Mouse (Mus musculus) midbrain, postnatal 0 days (tissue): Measurements from ENCODE around the gene Adprh. TPM values are rescaled to one million over a fixed set of nuclear protein-coding genes. Genes with fewer than 3 reads are reported as not detected.

ENCODE experiments used
- ATAC-seq: fragments of 200-750 bp; cut with Nextera tagmentation; 2 replicates; pipeline ENCODE4 v1.8.0; 2017; ENCODE audit warnings: moderate number of reproducible peaks, mild to moderate bottlenecking, moderate TSS enrichment, moderate library complexity; ENCODE audit not compliant: low FRiP score
- DNase-seq: peaks from one replicate; pipeline ENCODE4 v3.0.0-alpha.2; 2015; ENCODE audit warnings: low spot score
- H3K27ac ChIP-seq: fragments of 300-500 bp; sonication (generic); 2 replicates; pipeline ENCODE4 v1.5.1; 2014; ENCODE audit warnings: low read depth, mild to moderate bottlenecking, low read length, mixed read lengths
- H3K27me3 ChIP-seq: fragments of 300-500 bp; sonication (generic); 2 replicates; pipeline ENCODE4 v1.6.1; 2014; ENCODE audit warnings: low read length, control low read depth, mixed read lengths; ENCODE audit not compliant: insufficient read depth
- H3K36me3 ChIP-seq: fragments of 300-500 bp; sonication (generic); 2 replicates; pipeline ENCODE4 v1.6.1; 2014; ENCODE audit warnings: low read length, control low read depth, mixed read lengths; ENCODE audit not compliant: insufficient read depth
- H3K4me1 ChIP-seq: fragments of 300-500 bp; sonication (generic); 2 replicates; pipeline ENCODE4 v1.6.1; 2014; ENCODE audit warnings: mild to moderate bottlenecking, control low read depth, antibody characterized with exemption, low read length, mixed read lengths; ENCODE audit not compliant: insufficient read depth
- H3K4me2 ChIP-seq: fragments of 300-500 bp; sonication (generic); 2 replicates; pipeline ENCODE4 v1.6.1; 2014; ENCODE audit warnings: low read depth, mild to moderate bottlenecking, low read length, mixed read lengths; ENCODE audit not compliant: poor library complexity, severe bottlenecking
- H3K4me3 ChIP-seq: fragments of 300-500 bp; sonication (generic); 2 replicates; pipeline ENCODE4 v1.5.1; 2014; ENCODE audit warnings: low read depth, mild to moderate bottlenecking, low read length, moderate library complexity
- H3K9ac ChIP-seq: fragments of 300-500 bp; sonication (generic); replicated peaks from 2 replicates; pipeline ENCODE4 v1.6.1; 2014; ENCODE audit warnings: mild to moderate bottlenecking, low read length, moderate library complexity, mixed read lengths; ENCODE audit not compliant: poor library complexity, severe bottlenecking
- H3K9me3 ChIP-seq: fragments of 300-500 bp; sonication (generic); 2 replicates; pipeline ENCODE4 v1.6.1; 2016; ENCODE audit warnings: low read length, control low read depth
- CTCF ChIP-seq: IDR thresholded peaks from 2 replicates; pipeline ENCODE4 v1.5.1; 2016; ENCODE audit warnings: antibody characterized with exemption, mild to moderate bottlenecking
- WGBS: fragments of 180-500 bp; shearing (Covaris S2); extraction: QIAGEN DNeasy Blood & Tissue Kit; methylation state at CpG from one replicate; pipeline ENCODE4 v1.1.7; 2014; 5-methylcytosine and 5-hydroxymethylcytosine counted together
- polyA plus RNA-seq: library from polyadenylated mRNA; unstranded; fragments of >200 nt; fragmentation: Nextera tagmentation; extraction: Ambion mirVana; gene quantifications from 2 replicates; pipeline ENCODE4 v1.2.1, GENCODE M21; 2015
- total RNA-seq: library from RNA; depleted of rRNA; stranded (reverse); fragments of >200 nt; gene quantifications from 2 replicates; pipeline ENCODE4 v1.2.3, GENCODE M21; 2014

The Adprh gene
- total and polyA plus RNA-seq, 2 experiments from 2014 or later: 50.4 to 148 TPM

- Histone ChIP-seq H3K27me3 (no peaks in the 10 kb centered on the region), H3K9me3 (no peaks in the 10 kb centered on the region), H3K9ac (no peak overlapping the region), H3K36me3 (no peaks in the 10 kb centered on the region), H3K4me1 (no peaks in the 10 kb centered on the region), H3K27ac (no peak overlapping the region), H3K4me3 (no peak overlapping the region), H3K4me2 (no peak overlapping the region)
- ATAC-seq: no peak
- no peak for DNase-seq
- 42% methylated on average over 13 of the region's 13 CpGs for WGBS
- TF ChIP-seq CTCF: no peak
Observed at GRCm38 (mm10) chr16:38431446-38432185, 20.9 kb downstream of the Adprh start.

GRCm38 (mm10) chr16:38425799-38426198 lies 26.7 kb downstream of the Adprh start:
- H3K9ac ChIP-seq: no peak overlapping the region

GRCm38 (mm10) chr16:38425374-38425773 lies 27.1 kb downstream of the Adprh start:
- ATAC-seq: no peak
- 88% methylated on average over 2 of the region's 2 CpGs for WGBS
- H3K9me3 ChIP-seq: no peaks in the 10 kb centered on the region
- no peak for DNase-seq
- H3K27me3 ChIP-seq: no peaks in the 10 kb centered on the region
- TF ChIP-seq CTCF: no peak
- no peak overlapping the region for H3K4me2 ChIP-seq
- no peaks in the 10 kb centered on the region for H3K36me3 ChIP-seq
- no peak overlapping the region for H3K27ac ChIP-seq
- H3K9ac ChIP-seq: no peak overlapping the region
- H3K4me1 ChIP-seq: no peaks in the 10 kb centered on the region
- H3K4me3 ChIP-seq: no peak overlapping the region

More at GRCm38 (mm10) chr16:38425799-38426198, 26.7 kb downstream of the Adprh start:
- H3K9me3 ChIP-seq: no peaks in the 10 kb centered on the region
- H3K4me1 ChIP-seq: no peaks in the 10 kb centered on the region
- no peaks in the 10 kb centered on the region for H3K27me3 ChIP-seq
- H3K4me3 ChIP-seq: no peak overlapping the region
- WGBS: 93% methylated on average over 1 of the region's 1 CpGs
- no peak overlapping the region for H3K4me2 ChIP-seq
- DNase-seq (no peak), ATAC-seq (no peak)
- no peak overlapping the region for H3K27ac ChIP-seq
- no peaks in the 10 kb centered on the region for H3K36me3 ChIP-seq
- no peak for TF ChIP-seq CTCF

- Histone ChIP-seq H3K4me2 (no peak overlapping the region), H3K36me3 (no peaks in the 10 kb centered on the region), H3K27ac (no peak overlapping the region), H3K9me3 (no peaks in the 10 kb centered on the region), H3K4me1 (no peaks in the 10 kb centered on the region), H3K4me3 (no peak overlapping the region), H3K27me3 (no peaks in the 10 kb centered on the region), H3K9ac (no peak overlapping the region)
- no peak for ATAC-seq
- DNase-seq: no peak
- WGBS: 86% methylated on average over 7 of the region's 7 CpGs
- no peak for TF ChIP-seq CTCF
Observed at GRCm38 (mm10) chr16:38414953-38415352, 37.5 kb downstream of the Adprh start.

- Histone ChIP-seq H3K9ac (no peak overlapping the region), H3K36me3 (no peaks in the 10 kb centered on the region), H3K9me3 (no peaks in the 10 kb centered on the region), H3K4me1 (no peaks in the 10 kb centered on the region), H3K27me3 (no peaks in the 10 kb centered on the region), H3K27ac (no peak overlapping the region), H3K4me2 (no peak overlapping the region), H3K4me3 (no peak overlapping the region)
- over 99% methylated on average over 5 of the region's 8 CpGs for WGBS
- ATAC-seq (no peak), DNase-seq (no peak)
- no peak for TF ChIP-seq CTCF
Observed at GRCm38 (mm10) chr16:38408416-38408815, 44.1 kb downstream of the Adprh start.

GRCm38 (mm10) chr16:38407584-38407983 lies 44.9 kb downstream of the Adprh start:
- no peaks in the 10 kb centered on the region for H3K9me3 ChIP-seq
- no peak for ATAC-seq
- H3K27me3 ChIP-seq: no peaks in the 10 kb centered on the region
- no peak overlapping the region for H3K9ac ChIP-seq
- DNase-seq: no peak
- no peaks in the 10 kb centered on the region for H3K4me1 ChIP-seq
- WGBS: 30% methylated on average over 5 of the region's 5 CpGs
- no peak overlapping the region for H3K4me3 ChIP-seq
- no peaks in the 10 kb centered on the region for H3K36me3 ChIP-seq
- no peak for TF ChIP-seq CTCF
- no peak overlapping the region for H3K4me2 ChIP-seq
- no peak overlapping the region for H3K27ac ChIP-seq
